Mouse (Mus musculus) embryonic facial prominence, embryonic 14.5 days (tissue): ENCODE data around the gene Lcor. TPM values are rescaled to one million over a fixed set of nuclear protein-coding genes. Genes with fewer than 3 reads are reported as not detected.

Experiments used
- ATAC-seq: fragments of 200-750 bp; cut with Nextera tagmentation; 2 replicates; pipeline ENCODE4 v1.8.0; 2017; ENCODE audit warnings: low read depth, moderate number of reproducible peaks, moderate TSS enrichment
- DNase-seq: peaks from one replicate; pipeline ENCODE4 v3.0.0-alpha.2; 2015; ENCODE audit warnings: low spot score
- H3K27ac ChIP-seq: fragments of 300-500 bp; sonication (generic); replicated peaks from 2 replicates; pipeline ENCODE4 v1.5.1; 2014; ENCODE audit warnings: low read depth, mild to moderate bottlenecking, low read length, moderate library complexity
- H3K27me3 ChIP-seq: fragments of 300-500 bp; sonication (generic); replicated peaks from 2 replicates; pipeline ENCODE4 v1.6.1; 2014; ENCODE audit warnings: low read length; ENCODE audit not compliant: control insufficient read depth, insufficient read depth
- H3K36me3 ChIP-seq: fragments of 300-500 bp; sonication (generic); 2 replicates; pipeline ENCODE4 v1.6.1; 2014; ENCODE audit warnings: low read length, mixed read lengths; ENCODE audit not compliant: control insufficient read depth, insufficient read depth
- H3K4me1 ChIP-seq: fragments of 300-500 bp; sonication (generic); 2 replicates; pipeline ENCODE4 v1.6.1; 2014; ENCODE audit warnings: antibody characterized with exemption, low read length; ENCODE audit not compliant: control insufficient read depth, insufficient read depth
- H3K4me2 ChIP-seq: fragments of 300-500 bp; sonication (generic); 2 replicates; pipeline ENCODE4 v1.6.1; 2014; ENCODE audit warnings: low read depth, mild to moderate bottlenecking, low read length, moderate library complexity, mixed read lengths
- H3K4me3 ChIP-seq: fragments of 300-500 bp; sonication (generic); 2 replicates; pipeline ENCODE4 v1.5.1; 2014; ENCODE audit warnings: low read depth, mild to moderate bottlenecking, low read length
- H3K9ac ChIP-seq: fragments of 300-500 bp; sonication (generic); 2 replicates; pipeline ENCODE4 v1.6.1; 2014; ENCODE audit warnings: low read depth, mild to moderate bottlenecking, low read length, moderate library complexity, mixed read lengths
- H3K9me3 ChIP-seq: fragments of 300-500 bp; sonication (generic); 2 replicates; pipeline ENCODE4 v1.6.1; 2016; ENCODE audit warnings: low read length; ENCODE audit not compliant: control insufficient read depth
- WGBS: fragments of 180-500 bp; shearing (Covaris S2); extraction: QIAGEN DNeasy Blood & Tissue Kit; methylation state at CpG from one replicate; pipeline ENCODE4 v1.1.7; 2014; 5-methylcytosine and 5-hydroxymethylcytosine counted together
- polyA plus RNA-seq: library from polyadenylated mRNA; unstranded; fragments of >200 nt; fragmentation: Nextera tagmentation; extraction: Ambion mirVana; gene quantifications from 2 replicates; pipeline ENCODE4 v1.2.1, GENCODE M21; 2014

Lcor gene
- polyA plus RNA-seq, 1 experiment from 2014 or later, result 9.7 TPM

GRCm38 (mm10) chr19:41560856-41561255 lies 78.4 kb downstream of the Lcor start:
- DNase-seq, result no peak
- H3K4me1 ChIP-seq, result no peaks in the 10 kb centered on the region
- H3K4me2 ChIP-seq, result no peak overlapping the region
- H3K4me3 ChIP-seq, result no peak overlapping the region
- H3K27ac ChIP-seq, result no peak overlapping the region
- ATAC-seq, result no peak
- 84% methylated on average over 3 of the region's 3 CpGs for WGBS
- H3K27me3 ChIP-seq, result no peaks in the 10 kb centered on the region
- H3K9me3 ChIP-seq, result no peaks in the 10 kb centered on the region
- peaks cover 29% of the 10 kb centered on the region for H3K36me3 ChIP-seq
- H3K9ac ChIP-seq, result no peak overlapping the region

- 71% methylated on average over 2 of the region's 2 CpGs for WGBS
Observed at GRCm38 (mm10) chr19:41568791-41569190, 86.4 kb downstream of the Lcor start.

GRCm38 (mm10) chr19:41573700-41574099 lies 91.3 kb downstream of the Lcor start:
- Histone ChIP-seq H3K27me3 (no peaks in the 10 kb centered on the region), H3K27ac (no peak overlapping the region), H3K9me3 (no peaks in the 10 kb centered on the region), H3K36me3 (no peaks in the 10 kb centered on the region), H3K4me2 (no peak overlapping the region), H3K9ac (no peak overlapping the region), H3K4me1 (no peaks in the 10 kb centered on the region), H3K4me3 (no peak overlapping the region)
- DNase-seq, result no peak
- WGBS, result 93% methylated on average over 2 of the region's 2 CpGs
- ATAC-seq, result no peak

More at GRCm38 (mm10) chr19:41568791-41569190, 86.4 kb downstream of the Lcor start:
- H3K9me3 ChIP-seq, result no peaks in the 10 kb centered on the region
- no peak overlapping the region for H3K9ac ChIP-seq
- no peaks in the 10 kb centered on the region for H3K4me1 ChIP-seq
- DNase-seq (no peak), ATAC-seq (no peak)
- no peak overlapping the region for H3K27ac ChIP-seq
- no peaks in the 10 kb centered on the region for H3K36me3 ChIP-seq
- H3K4me3 ChIP-seq, result no peak overlapping the region
- H3K27me3 ChIP-seq, result no peaks in the 10 kb centered on the region
- no peak overlapping the region for H3K4me2 ChIP-seq

- Histone ChIP-seq H3K4me1 (no peaks in the 10 kb centered on the region), H3K9me3 (no peaks in the 10 kb centered on the region), H3K27ac (no peak overlapping the region), H3K9ac (no peak overlapping the region), H3K4me2 (no peak overlapping the region), H3K4me3 (no peak overlapping the region), H3K27me3 (no peaks in the 10 kb centered on the region), H3K36me3 (peaks cover 12% of the 10 kb centered on the region)
- DNase-seq (no peak), ATAC-seq (no peak)
Observed at GRCm38 (mm10) chr19:41577576-41577975, 95.1 kb downstream of the Lcor start.

GRCm38 (mm10) chr19:41579311-41579920 lies 97.0 kb downstream of the Lcor start:
- WGBS, result 87% methylated on average over 4 of the region's 4 CpGs
- no peak overlapping the region for H3K4me2 ChIP-seq
- H3K9ac ChIP-seq, result no peak overlapping the region
- H3K9me3 ChIP-seq, result no peaks in the 10 kb centered on the region
- ATAC-seq (no peak), DNase-seq (no peak)
- no peak overlapping the region for H3K27ac ChIP-seq
- no peak overlapping the region for H3K4me3 ChIP-seq
- H3K27me3 ChIP-seq, result no peaks in the 10 kb centered on the region
- peaks cover 29% of the 10 kb centered on the region for H3K36me3 ChIP-seq
- no peaks in the 10 kb centered on the region for H3K4me1 ChIP-seq

- H3K4me3 ChIP-seq, result no peak within 1 kb of the TSS
- peaks cover 41% of the 10 kb centered on the region for H3K36me3 ChIP-seq
- DNase-seq (no peak), ATAC-seq (no peak)
- 88% methylated on average over 23 of the region's 23 CpGs for WGBS
- H3K27me3 ChIP-seq, result no peaks in the 10 kb centered on the region
- H3K9me3 ChIP-seq, result no peaks in the 10 kb centered on the region
- no peak within 1 kb of the TSS for H3K27ac ChIP-seq
- H3K9ac ChIP-seq, result no peak within 1 kb of the TSS
- H3K4me2 ChIP-seq, result no peak within 1 kb of the TSS
- H3K4me1 ChIP-seq, result no peaks in the 10 kb centered on the region
Observed at GRCm38 (mm10) chr19:41581706-41582420, 99.4 kb downstream of the Lcor start, which contains the start of gene Gm340. Gene Gm340 (plus strand): TSS chr19:41582370.

GRCm38 (mm10) chr19:41582918-41583514 lies 100.6 kb downstream of the Lcor start:
- ATAC-seq (no peak), DNase-seq (no peak)
- Histone ChIP-seq H3K4me2 (no peak overlapping the region), H3K27ac (no peak overlapping the region), H3K4me1 (no peaks in the 10 kb centered on the region), H3K27me3 (no peaks in the 10 kb centered on the region), H3K9me3 (no peaks in the 10 kb centered on the region), H3K4me3 (no peak overlapping the region), H3K9ac (no peak overlapping the region), H3K36me3 (peaks cover 41% of the 10 kb centered on the region)
- WGBS, result 90% methylated on average over 5 of the region's 5 CpGs

GRCm38 (mm10) chr19:41586752-41587151 lies 104.3 kb downstream of the Lcor start:
- 76% methylated on average over 10 of the region's 10 CpGs for WGBS
- H3K27ac ChIP-seq, result no peak overlapping the region
- no peaks in the 10 kb centered on the region for H3K4me1 ChIP-seq
- no peak overlapping the region for H3K4me3 ChIP-seq
- no peaks in the 10 kb centered on the region for H3K9me3 ChIP-seq
- H3K27me3 ChIP-seq, result no peaks in the 10 kb centered on the region
- DNase-seq, result no peak
- H3K9ac ChIP-seq, result no peak overlapping the region
- peaks cover 38% of the 10 kb centered on the region for H3K36me3 ChIP-seq
- no peak for ATAC-seq
- no peak overlapping the region for H3K4me2 ChIP-seq
